Mouse (Mus musculus): ENCODE measurements around the gene Pawr.
A peak's percentile ranks its signal among the peaks of the same experiment; 100 is the strongest.

Gene Pawr

GRCm38 (mm10) chr10:108355392-108355775 is 23.5 kb downstream of the Pawr start:
- DNase-seq (ENCODE audit: low spot score in 2 of 2) = no peak

GRCm38 (mm10) chr10:108356601-108357187 is 24.8 kb downstream of the Pawr start:
- no peak for DNase-seq (ENCODE audit: low spot score in 2 of 2)

- no peak for DNase-seq (ENCODE audit: low spot score in 2 of 2)
Observed at GRCm38 (mm10) chr10:108359974-108360373, 28.1 kb downstream of the Pawr start.

GRCm38 (mm10) chr10:108360801-108361200 is 28.9 kb downstream of the Pawr start:
- DNase-seq (ENCODE audit: low spot score in 2 of 2) = no peak

DNA sequence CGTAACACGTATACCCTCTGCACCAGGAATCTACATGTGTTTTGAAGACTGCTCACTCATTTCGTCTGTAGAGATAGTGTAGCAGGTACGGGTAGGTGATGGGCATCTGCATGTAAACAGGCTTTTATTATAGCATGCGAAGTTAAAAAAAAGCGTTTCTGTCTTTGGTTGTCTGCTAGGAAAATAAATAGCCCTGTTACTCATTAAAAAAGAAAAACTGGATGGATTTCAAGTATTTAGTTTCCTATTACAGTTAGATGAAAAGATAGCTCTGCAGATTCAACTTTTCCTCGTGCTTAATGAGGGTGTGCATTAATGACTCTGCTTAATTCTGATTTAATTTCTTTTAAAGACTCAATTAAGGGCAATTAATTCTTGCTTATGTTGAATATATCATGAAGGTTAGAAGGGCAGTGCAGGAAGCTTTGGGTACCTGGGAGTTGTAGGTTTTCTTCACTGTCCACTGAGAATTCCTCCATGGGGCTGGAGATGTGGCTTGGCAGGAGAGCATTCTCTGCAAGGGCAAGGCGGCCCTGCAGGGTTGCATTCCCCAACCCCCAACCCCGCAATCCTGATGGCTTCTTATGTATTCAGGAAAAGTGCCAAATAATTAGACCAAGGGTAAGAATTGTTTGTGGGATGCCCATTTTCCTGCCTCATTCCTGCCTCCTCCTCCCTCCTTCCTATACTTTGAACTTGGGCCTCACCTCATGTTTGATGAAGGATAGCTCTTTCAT is 29.7 kb downstream of the Pawr start:
- no peak for DNase-seq (ENCODE audit: low spot score in 2 of 2)

DNA sequence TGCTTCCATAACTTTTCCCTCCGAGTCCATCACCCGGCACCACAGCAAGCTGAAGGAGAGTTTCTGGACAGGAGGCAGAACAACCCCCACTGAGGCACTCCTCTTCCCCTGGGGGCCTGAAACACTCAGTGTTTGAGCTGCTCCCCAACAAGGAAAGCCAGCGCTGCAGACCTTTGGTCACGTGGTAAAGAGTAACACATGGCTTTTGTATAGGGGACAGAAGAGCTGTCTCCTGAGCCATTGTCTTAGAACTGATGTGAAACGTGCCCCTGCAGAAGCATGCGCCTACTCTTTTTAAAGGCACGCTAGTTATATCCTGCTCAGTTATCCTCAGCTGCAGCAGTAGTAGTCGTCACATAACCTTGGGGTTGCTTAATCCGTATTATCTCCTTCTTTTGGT is 32.0 kb downstream of the Pawr start:
- DNase-seq (ENCODE audit: low spot score in 2 of 2) = no peak

DNA sequence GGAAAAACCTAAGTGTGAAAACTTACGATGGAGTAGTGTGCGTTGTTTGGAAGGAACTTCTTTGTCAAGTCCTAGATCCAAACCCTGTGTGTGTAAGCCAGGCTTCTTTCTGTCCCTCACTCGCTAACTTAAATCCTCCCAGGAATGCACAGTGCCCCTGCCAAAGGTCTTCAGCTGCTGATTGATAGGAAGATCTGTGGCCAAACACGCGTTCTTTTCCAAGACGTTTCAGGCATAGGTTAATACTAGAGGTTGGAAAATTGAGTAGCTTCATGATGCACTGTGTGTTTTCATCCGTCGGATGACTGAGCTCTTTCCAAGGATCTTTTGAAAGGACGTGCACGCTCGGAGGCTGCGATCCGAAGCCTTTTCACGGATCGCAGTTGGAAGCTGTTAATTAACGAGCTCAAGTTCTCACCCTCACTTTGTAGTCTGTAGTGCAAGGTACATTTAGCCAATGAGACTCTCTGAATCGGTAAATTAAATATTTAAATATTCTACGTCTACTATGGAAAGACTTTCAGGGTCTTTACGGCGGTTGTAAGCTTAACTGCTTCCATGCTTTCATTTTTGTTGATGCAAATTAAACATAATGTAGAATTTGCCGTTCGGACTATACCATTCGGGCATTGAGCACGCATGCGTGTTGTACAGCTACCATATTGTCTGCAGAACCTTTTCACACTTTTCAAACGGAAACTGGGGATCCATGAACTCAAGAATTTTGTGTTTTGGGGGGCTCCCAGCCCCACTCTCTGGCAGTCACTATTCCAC is 33.2 kb downstream of the Pawr start:
- DNase-seq (ENCODE audit: low spot score in 2 of 2) = no peak

- DNase-seq (ENCODE audit: low spot score in 2 of 2) = no peak
Observed at GRCm38 (mm10) chr10:108366251-108366650, 34.3 kb downstream of the Pawr start.

DNA sequence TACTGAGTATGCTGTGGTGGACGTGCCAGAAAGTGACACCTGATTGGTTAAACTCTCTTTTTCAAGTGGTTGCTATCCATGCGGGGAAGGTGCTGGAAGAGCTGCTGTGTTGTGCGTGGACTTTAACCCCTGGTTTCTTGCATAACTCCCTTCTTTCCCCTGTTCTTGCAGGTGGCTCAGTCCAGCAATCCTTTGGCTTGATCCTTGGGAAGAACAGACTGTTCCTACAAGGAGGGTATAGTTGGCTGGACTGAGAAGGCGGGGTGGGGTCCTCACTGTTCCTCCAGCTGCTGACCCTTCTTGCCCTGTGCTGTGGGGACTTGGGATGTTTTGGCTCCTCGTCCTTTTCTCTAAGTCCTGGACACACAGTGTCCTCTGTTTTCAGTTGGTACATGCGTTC is 36.4 kb downstream of the Pawr start:
- no peak for DNase-seq (ENCODE audit: low spot score in 2 of 2)

GRCm38 (mm10) chr10:108372258-108372657 is 40.3 kb downstream of the Pawr start:
- no peak for DNase-seq (ENCODE audit: low spot score in 2 of 2)

DNA sequence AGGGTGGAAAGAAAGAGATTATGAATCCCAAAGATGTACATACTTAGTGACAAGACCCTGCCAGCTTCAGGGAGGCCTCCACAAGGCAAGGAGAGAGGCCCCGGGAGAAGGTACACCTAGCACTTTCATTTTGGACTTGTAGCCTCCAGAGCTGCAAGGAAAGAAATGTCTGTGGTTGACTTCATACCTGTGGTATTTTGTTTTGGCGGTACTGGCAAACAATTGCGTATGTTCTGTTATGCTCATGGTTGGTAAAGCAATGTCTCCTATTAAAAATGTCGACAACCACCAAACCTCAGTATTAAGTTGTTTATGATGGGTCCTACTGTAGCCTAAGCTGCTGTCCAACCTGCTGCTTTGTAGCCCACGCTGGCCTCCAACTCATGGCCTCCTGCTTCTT is 40.9 kb downstream of the Pawr start:
- DNase-seq (ENCODE audit: low spot score in 2 of 2) = no peak

DNA sequence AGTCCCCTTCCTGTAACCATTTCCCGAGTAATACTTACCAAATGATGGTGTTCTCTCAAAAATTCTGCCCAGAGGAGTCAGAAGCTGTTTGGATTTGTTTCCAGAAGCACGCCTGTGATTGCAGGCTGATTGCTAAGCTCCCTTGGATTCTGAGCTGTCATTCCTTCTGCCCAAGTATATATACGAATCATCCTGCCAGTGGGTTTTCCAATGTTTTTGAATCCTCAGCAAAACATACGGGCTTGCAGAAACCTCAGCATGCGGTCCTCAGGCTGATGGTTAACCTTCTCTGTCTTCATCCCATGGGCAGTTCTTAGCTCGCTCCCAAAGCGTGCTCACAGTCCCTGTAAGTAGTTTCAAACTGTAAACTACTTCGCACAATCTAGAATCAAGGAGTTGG is 43.9 kb downstream of the Pawr start:
- no peak for DNase-seq (ENCODE audit: low spot score in 2 of 2)

GRCm38 (mm10) chr10:108376366-108376765 is 44.4 kb downstream of the Pawr start:
- no peak for DNase-seq (ENCODE audit: low spot score in 2 of 2)

- no peak for DNase-seq (ENCODE audit: low spot score in 2 of 2)
Observed at GRCm38 (mm10) chr10:108377369-108377768, 45.4 kb downstream of the Pawr start.

GRCm38 (mm10) chr10:108378062-108378461 is 46.1 kb downstream of the Pawr start:
- peak in 1 of 2 experiments; percentile 9 for DNase-seq (ENCODE audit: low spot score in 2 of 2)

GRCm38 (mm10) chr10:108378479-108378878 is 46.6 kb downstream of the Pawr start:
- DNase-seq (ENCODE audit: low spot score in 2 of 2) = no peak

DNA sequence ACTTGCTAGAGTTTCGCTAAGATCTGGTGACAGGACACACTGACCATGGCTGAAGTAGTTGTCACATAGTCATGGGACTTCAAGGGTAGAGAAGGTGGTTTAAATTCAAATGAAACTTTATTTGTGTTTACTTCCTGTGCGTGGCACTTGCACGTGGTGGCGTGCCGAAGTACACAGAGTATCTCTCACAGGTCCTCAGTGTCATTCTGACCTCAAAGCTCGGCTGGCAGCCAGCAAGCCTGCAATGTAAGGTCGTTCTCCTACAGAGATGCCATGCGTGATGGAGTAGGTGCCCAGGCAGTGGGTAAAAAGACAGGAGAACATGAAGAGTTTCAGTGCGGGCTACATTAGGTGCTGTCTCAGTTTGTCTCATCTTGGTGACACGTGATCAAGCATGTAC is 48.8 kb downstream of the Pawr start:
- no peak for DNase-seq (ENCODE audit: low spot score in 2 of 2)

- DNase-seq (ENCODE audit: low spot score in 2 of 2) = no peak
Observed at GRCm38 (mm10) chr10:108384153-108384769, 52.3 kb downstream of the Pawr start.

GRCm38 (mm10) chr10:108385480-108385955 is 53.6 kb downstream of the Pawr start:
- DNase-seq (ENCODE audit: low spot score in 2 of 2) = no peak

- DNase-seq (ENCODE audit: low spot score in 2 of 2) = no peak
Observed at GRCm38 (mm10) chr10:108388410-108388915, 56.5 kb downstream of the Pawr start.

DNA sequence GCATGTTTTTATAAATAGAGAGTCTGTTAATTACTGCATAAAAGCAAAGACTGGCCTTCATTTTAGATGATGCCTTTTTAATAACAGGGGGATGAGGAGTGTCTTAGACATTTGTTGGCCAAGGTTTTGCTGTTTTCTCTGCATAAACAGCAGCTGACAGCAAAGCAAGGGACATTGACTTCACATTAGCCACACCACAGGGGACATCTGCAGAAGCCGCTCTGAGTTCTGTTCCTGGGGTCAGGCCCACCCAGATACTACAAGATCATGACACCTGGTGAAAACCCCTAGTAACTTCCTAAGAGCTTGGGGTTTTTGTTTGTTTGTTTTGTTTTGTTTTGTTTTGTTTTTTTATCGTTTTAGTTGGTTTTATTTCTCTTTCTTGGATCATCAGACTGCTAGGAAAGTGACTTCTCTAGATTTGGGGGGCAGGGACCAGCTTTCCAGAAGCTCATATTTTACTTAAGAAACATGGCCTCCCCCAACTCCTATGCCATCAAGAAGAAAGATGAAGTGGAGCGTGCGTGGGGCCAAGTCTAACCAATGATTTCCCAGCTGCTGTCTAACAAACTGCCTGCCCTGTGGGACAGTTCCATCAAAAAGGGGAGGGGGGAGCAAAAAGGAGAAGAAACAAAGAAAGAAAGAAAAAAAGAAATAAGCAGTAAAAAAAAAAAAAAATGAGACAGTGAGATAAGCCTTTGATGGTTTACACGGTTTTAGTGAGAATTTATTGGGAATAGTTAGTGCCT is 57.4 kb downstream of the Pawr start:
- DNase-seq (ENCODE audit: low spot score in 2 of 2) = no peak
